Mouse (Mus musculus) heart, embryonic 16.5 days (tissue): ENCODE results near the gene Ddias. TPM values are rescaled to one million over a fixed set of nuclear protein-coding genes. Genes with fewer than 3 reads are reported as not detected.
A peak's percentile ranks its signal among the peaks of the same experiment; 100 is the strongest.

Source experiments
- ATAC-seq: fragments of 200-750 bp; cut with Nextera tagmentation; replicated peaks from 2 replicates; pipeline ENCODE4 v1.8.0; 2017; ENCODE audit warnings: moderate number of reproducible peaks; ENCODE audit not compliant: insufficient read depth, low FRiP score; ENCODE audit errors: extremely low read depth
- H3K27ac ChIP-seq: fragments of 300-500 bp; sonication (generic); 2 replicates; pipeline ENCODE4 v1.5.1; 2014; ENCODE audit warnings: mild to moderate bottlenecking, low read length, control low read depth, moderate library complexity
- H3K27me3 ChIP-seq: fragments of 300-500 bp; sonication (generic); 2 replicates; pipeline ENCODE4 v1.6.1; 2014; ENCODE audit warnings: low read length, mixed read lengths; ENCODE audit not compliant: control insufficient read depth, insufficient read depth
- H3K36me3 ChIP-seq: fragments of 300-500 bp; sonication (generic); 2 replicates; pipeline ENCODE4 v1.6.1; 2014; ENCODE audit not compliant: control insufficient read depth, insufficient read depth
- H3K4me1 ChIP-seq: fragments of 300-500 bp; sonication (generic); 2 replicates; pipeline ENCODE4 v1.6.1; 2014; ENCODE audit warnings: low read length, mixed read lengths; ENCODE audit not compliant: control insufficient read depth, insufficient read depth
- H3K4me2 ChIP-seq: fragments of 300-500 bp; sonication (generic); 2 replicates; pipeline ENCODE4 v1.6.1; 2014; ENCODE audit warnings: low read depth, mild to moderate bottlenecking, control low read depth, low read length
- H3K4me3 ChIP-seq: fragments of 300-500 bp; sonication (generic); 2 replicates; pipeline ENCODE4 v1.5.1; 2014; ENCODE audit warnings: mild to moderate bottlenecking, control low read depth, low read length
- H3K9ac ChIP-seq: fragments of 300-500 bp; sonication (generic); 2 replicates; pipeline ENCODE4 v1.6.1; 2014; ENCODE audit warnings: low read length, control low read depth
- H3K9me3 ChIP-seq: fragments of 300-500 bp; sonication (generic); replicated peaks from 2 replicates; pipeline ENCODE4 v1.6.1; 2016; ENCODE audit warnings: low read length; ENCODE audit not compliant: control insufficient read depth
- WGBS: fragments of 180-500 bp; shearing (Covaris S2); extraction: QIAGEN DNeasy Blood & Tissue Kit; methylation state at CpG from one replicate; pipeline ENCODE4 v1.1.7; 2014; 5-methylcytosine and 5-hydroxymethylcytosine counted together
- polyA plus RNA-seq: library from polyadenylated mRNA; unstranded; fragments of >200 nt; fragmentation: Nextera tagmentation; extraction: Ambion mirVana; gene quantifications from 2 replicates; pipeline ENCODE4 v1.2.1, GENCODE M21; 2015

Ddias gene
- polyA plus RNA-seq, 1 experiment from 2014 or later: 9.0 TPM

- no peaks in the 10 kb centered on the region for H3K36me3 ChIP-seq
- H3K4me3 ChIP-seq: no peak overlapping the region
- no peaks in the 10 kb centered on the region for H3K27me3 ChIP-seq
- no peak overlapping the region for H3K4me2 ChIP-seq
- no peak overlapping the region for H3K27ac ChIP-seq
- 37% methylated on average over 9 of the region's 9 CpGs for WGBS
- peak; percentile 23; the same call in 1 of the 2 replicates for ATAC-seq
- no peak overlapping the region for H3K9ac ChIP-seq
- no peaks in the 10 kb centered on the region for H3K9me3 ChIP-seq
- H3K4me1 ChIP-seq: no peaks in the 10 kb centered on the region
These were observed 56.2 kb downstream of the Ddias start for GRCm38 (mm10) chr7:92817886-92818285.

- no peaks in the 10 kb centered on the region for H3K27me3 ChIP-seq
- H3K9me3 ChIP-seq: no peaks in the 10 kb centered on the region
- ATAC-seq: no peak
- no peak overlapping the region for H3K9ac ChIP-seq
- 68% methylated on average over 2 of the region's 2 CpGs for WGBS
- H3K4me2 ChIP-seq: no peak overlapping the region
- no peaks in the 10 kb centered on the region for H3K4me1 ChIP-seq
- no peak overlapping the region for H3K4me3 ChIP-seq
- no peaks in the 10 kb centered on the region for H3K36me3 ChIP-seq
- no peak overlapping the region for H3K27ac ChIP-seq
These were observed 56.8 kb downstream of the Ddias start for GRCm38 (mm10) chr7:92817242-92817641.

- Histone ChIP-seq H3K4me1 (no peaks in the 10 kb centered on the region), H3K36me3 (no peaks in the 10 kb centered on the region), H3K27ac (no peak overlapping the region), H3K27me3 (no peaks in the 10 kb centered on the region), H3K4me3 (no peak overlapping the region), H3K4me2 (no peak overlapping the region), H3K9ac (no peak overlapping the region), H3K9me3 (no peaks in the 10 kb centered on the region)
- no peak for ATAC-seq
- WGBS: 70% methylated on average over 7 of the region's 7 CpGs
These were observed 62.3 kb downstream of the Ddias start for GRCm38 (mm10) chr7:92811667-92812279.

Other genes with a start within 250 kb of the Ddias start
- 3.1 and 3.2 TPM in 2 replicates for gene Ankrd42, start 237.1 kb downstream of the Ddias start, polyA plus RNA-seq
- 14.1 and 14.7 TPM in 2 replicates for gene Pcf11, start 204.3 kb downstream of the Ddias start, polyA plus RNA-seq
- 7.6 and 8.8 TPM in 2 replicates for gene Rab30, start 132.6 kb downstream of the Ddias start, polyA plus RNA-seq
- 19.2 and 20.9 TPM in 2 replicates for gene Prcp, start 223 bp upstream of the Ddias start, polyA plus RNA-seq
- 3.2 and 3.9 TPM in 2 replicates for gene Fam181b, start 205.6 kb upstream of the Ddias start, polyA plus RNA-seq